Mouse (Mus musculus): Measurements from ENCODE around the gene Fscn3.

Gene Fscn3

DNA sequence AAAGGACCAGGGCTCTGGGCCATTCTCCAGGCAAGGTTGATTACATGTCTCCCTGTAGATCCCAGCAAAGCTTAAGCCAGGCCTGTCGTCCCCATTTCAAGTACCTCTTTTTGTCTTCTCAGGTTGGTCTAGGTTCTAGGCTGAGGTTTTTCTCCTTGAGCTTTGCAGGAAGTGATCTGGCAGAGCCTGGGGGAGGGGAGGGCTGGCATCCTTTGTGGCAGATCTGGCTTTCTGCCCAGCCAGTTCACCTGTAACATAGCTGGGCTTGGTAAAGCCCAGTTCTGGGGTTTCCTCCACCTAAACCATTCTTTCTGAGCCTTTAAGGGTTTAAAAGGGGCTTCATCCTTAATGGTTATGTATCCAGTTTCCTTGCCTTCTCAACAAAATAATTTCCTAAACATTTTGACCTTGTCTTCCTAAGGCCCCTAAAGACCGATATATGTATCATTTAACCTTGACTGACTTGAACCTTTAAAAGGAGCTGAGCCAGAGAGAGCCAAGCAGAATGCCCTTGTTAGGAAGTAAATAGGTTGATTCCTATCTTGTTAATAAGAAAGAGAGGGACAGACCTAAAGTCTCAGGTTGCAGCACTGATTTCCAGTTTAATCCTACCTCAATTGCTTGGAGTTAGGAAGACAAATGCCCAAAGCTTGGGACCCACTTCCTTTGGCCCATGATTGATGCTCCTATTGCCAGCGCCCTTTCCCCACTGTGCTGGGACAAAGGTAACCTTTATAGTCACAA is at the start of gene Fscn3:
Fscn3 (plus strand) TSS at position 694 of the 744 bp plus-strand sequence.
- DNase-seq (ENCODE audit: low spot score): no peak

DNA sequence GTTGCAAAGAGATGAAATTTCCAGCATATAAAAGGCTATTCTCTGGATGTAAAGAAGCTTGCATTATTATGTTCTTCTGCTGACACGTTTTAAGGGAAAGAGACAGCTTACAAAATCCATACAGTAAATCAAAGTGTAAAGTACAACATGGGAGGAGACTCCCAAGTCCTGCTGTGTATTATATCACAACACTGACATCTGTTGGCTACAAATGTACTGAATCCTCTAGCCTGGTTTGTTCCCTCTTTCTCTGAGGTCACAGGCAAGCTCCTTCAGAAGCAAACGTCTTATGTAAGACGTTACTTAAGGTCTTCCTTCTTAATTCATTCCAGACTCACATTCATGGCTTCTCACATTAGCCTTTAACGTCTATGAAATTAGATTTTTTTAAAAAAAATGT is 45.6 kb upstream of the Fscn3 start:
- no peak for DNase-seq (ENCODE audit: low spot score)

DNA sequence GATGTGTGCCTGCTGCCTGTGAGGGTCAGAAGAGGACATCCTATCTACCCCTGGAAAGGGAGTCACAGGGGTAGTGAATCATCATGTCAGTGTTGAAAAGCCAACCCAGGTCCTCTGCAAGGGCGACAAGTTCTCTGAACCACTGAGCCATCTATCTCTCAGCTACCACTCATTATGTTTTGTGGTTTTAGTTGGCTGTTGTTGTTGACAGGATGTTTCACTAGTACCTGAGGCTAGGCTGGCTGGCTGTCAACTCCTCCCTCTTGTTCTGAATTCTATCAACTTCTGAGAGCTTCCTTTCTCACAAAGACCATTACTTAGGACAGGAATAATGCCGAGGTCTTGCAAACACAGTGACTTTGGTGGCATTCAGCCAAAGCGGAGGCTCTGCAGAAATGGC is 42.4 kb upstream of the Fscn3 start:
- no peak for DNase-seq (ENCODE audit: low spot score)

DNA sequence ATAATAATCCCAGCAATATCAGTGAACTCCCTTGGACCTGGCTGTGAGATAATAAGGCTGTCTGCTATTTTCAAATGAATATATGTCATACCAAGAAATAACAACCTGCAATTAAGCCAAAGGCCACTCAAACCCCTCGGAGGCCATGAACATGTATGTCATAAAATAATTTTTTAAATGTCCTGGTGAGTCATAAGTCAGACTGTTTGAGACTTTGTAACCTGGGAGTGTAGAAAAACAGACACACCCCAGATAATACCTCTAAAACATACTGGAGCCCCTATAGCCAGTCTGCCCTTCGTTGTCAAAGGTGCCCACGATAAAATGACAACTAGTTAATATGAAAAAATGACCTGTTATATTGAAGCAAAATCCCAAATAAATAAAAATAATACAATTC is 38.6 kb upstream of the Fscn3 start:
- no peak for DNase-seq (ENCODE audit: low spot score)

DNA sequence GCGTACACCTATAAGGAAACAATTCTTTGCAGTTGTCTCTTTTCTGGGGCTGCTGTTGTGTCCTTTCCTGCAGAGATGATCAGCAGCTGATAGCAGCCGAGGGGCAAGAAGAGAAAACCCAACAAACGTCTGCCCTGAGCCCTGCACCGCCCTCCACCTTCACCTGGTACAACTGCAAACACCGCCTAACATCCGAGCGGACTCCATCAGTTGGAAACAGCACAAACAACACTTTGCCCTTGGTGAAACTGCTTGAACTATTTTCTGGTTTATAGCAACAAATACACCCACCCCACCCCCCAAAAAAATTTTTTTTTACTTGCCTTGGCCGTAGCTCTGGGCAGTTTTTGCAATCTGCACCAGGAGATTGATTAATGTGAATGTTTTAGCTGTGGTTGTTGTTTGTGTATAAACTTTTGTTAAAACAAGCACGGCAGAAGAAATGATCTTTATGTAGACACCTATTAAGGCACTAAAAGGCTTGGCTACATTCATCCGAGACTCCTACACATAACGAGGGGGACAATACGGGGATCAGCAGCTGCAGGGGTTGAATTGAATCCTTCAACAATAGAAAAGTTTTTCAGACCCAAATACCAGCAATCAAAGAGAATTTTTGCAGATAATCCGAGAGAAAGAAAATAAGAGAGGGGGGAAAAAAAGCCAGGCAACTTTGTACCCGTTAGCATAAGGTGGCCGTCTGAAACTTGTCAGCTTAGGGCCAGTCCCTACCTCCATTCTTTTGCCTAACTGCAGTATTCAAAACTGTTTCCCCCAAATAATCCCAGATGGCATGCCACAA is 31.3 kb upstream of the Fscn3 start:
- DNase-seq (ENCODE audit: low spot score): no peak

DNA sequence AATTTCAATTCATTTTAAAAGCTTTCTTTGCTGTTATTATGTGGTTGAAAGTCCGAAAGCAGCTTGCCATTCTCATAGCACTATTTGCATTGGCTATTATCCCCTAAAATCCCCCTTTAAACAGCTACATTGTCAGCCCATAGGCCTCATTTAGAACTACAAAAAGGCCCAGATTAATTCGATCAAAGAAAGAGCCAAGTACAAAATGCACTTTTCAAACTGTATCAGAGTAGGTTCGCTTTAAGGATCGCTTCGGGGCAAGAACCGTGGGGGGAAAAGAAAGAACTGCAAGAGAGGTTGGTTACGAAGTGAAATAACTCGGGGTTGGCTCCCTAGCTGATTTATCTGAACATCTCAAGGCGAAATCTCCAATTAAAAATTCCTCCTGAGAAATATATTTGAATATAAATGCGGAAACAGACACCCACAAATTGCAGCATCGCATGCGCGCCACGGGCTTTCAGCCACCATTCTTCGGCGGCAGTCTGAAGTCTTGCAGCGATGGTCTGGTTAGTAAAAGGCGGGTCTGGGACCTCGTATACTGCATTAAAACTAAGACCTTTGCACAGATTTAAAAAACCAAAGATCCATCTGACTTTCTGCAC is 30.6 kb upstream of the Fscn3 start:
- peak; percentile 11 for DNase-seq (ENCODE audit: low spot score)

DNA sequence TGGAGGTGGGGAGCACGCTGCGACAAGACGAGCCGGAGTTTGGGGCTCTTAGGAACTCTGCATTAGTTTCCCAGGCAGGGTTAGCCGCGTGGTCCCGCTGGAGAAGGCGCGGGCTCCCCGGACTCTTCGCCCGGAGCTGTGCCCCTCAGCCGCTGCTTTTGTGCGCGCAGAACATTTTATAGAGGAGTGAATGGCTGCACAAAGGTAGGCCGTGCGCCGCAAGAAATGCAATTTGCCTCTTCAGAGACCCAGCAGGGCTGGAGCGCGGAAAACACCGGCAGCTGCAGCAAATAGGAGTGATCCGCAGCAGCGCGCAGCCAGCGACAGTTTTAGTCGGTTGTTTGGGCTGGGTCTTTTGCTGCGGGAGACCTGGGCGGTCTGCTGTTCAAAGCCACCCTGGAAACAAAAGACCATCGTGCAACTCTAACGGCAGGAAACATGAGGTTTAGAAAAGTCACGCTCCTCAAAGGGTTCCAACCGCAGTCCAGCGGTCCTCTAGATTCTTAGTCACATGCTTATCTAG is 29.8 kb upstream of the Fscn3 start, which contains the start of gene Zfp800:
Zfp800 (minus strand) TSS at position 325 of the 523 bp plus-strand sequence.
- peak; percentile 18 for DNase-seq (ENCODE audit: low spot score)

DNA sequence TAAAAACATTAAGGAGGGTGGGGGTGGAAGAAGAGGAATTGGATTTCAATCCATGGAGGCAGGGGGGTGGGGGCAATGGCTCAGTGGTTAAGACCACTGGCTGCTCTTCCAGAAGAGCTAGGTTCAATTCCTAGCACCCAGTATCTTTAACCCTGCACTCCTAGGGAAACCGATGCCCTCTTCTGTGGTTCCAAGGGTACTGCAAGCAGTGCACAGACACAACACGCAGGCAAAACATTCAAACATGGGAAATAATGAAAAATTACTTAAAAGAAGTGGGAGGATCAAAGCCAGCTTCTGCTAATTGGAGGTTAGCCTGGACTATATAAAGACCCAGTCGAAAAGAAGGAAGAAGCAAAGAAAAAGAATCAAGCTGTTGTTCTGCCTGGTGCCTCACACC is 28.9 kb upstream of the Fscn3 start:
- no peak for DNase-seq (ENCODE audit: low spot score)

DNA sequence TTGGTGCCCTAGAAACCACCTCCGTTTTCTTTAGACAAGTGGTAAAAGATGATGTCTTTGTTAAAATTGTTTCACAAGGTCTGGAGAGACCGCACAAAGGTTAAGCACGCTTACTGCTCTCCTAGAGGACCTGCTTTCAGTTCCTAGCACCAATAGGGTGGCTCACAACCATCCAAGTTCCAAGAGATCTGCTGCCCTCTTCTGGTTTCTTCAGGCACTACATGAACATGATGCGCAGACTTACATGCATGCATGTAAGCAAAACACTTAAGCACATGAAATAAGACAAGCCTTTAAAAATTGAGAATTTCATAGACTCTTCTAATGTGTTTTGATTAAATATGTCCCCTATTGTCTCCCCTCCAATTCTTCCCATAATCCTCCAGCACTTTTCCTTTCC is 27.8 kb upstream of the Fscn3 start:
- DNase-seq (ENCODE audit: low spot score): no peak

DNA sequence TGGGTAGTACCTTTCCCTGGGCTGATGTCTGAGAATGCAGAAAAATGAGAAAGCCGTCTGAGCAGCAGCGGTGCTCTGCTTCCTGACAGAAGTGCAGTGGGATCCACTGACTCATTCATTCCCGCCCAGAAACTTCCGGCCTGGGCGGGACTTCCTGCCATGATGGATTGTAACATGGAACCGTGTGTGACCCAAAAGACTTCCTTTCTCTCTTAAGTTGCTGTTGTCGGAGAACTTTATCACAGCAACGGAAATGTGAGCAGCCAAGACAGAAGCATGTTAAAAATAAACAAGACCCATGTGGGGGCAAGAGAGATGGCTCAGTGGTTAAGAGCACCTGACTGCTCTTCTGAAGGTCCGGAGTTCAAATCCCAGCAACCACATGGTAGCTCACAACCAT is 17.5 kb upstream of the Fscn3 start:
- no peak for DNase-seq (ENCODE audit: low spot score)

DNA sequence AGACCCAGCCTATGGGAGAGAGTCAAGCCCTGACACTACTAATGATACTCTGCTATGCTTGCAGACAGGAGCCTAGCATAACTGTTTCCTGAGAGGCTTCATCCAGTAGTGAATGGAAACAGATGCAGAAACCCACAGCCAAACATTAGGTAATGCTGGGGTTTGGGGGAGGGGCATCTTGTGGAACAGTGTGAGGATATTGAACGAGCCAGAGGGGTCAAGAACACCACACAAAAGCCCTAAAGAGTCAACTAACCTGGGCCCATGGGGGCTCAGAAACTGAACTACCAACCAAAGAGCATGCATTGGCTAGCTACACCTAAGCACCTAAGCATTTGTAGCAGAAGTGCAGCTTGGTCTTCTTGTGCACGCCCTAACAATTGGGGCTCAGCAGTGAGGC is 16.4 kb upstream of the Fscn3 start:
- DNase-seq (ENCODE audit: low spot score): no peak

DNA sequence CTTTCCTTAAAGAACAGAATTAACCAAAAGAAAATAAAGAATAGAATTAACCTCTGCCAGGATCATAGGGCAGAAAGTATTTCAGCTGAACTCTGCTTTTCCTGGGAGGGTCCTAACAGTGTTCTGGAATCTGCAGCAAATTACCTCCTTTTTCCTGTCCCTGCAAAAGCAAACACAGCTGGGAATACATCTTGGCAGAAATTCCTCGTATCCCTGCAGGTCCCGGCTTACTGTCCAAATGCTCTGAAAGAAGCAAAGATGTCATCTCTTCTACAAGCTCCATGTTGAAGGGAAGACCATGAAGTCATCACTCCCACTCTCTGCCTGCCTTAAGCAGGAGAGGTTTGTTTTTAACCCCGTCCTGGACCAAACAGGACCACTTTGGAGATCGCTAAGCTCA is 10.6 kb upstream of the Fscn3 start:
- no peak for DNase-seq (ENCODE audit: low spot score)

DNA sequence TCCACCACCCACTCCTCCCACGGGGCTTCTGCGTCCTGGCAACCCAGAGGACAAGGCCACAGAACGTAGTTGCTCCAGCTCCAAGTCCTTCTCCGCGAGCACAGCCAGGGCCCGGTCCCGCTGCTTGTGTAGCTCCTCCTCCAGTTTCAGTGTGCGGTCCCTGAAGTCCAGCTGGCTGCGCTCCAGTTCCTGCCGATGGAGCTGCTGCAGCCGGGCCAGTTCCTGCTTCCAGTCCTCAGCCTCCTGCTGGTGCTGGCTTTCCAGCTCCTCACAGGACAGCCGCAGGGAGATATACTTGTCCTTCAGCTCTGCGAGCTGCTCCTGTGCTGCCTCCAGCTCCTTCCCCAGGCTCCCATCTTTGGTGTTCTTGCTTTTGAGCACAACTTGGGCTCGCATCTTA is 9.1 kb upstream of the Fscn3 start:
- DNase-seq (ENCODE audit: low spot score): no peak

DNA sequence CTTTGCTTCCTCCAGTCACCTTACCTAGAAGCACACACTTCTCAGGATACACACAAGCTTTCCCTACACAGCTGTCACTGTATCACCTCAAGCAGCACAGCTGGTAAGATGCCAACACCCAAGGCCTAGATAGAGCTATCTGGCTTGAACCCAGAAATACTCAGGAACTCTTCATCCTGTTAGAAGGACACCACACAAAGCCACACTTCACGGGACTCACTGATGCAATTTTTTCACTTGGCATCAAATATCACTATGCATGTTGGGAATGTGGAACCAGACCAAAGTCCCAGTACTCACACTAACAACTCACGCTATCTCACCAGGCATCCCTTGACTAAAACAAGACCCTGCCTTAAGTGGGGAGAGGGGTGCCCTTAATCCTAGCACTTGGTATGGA is 7.9 kb upstream of the Fscn3 start:
- DNase-seq (ENCODE audit: low spot score): no peak

DNA sequence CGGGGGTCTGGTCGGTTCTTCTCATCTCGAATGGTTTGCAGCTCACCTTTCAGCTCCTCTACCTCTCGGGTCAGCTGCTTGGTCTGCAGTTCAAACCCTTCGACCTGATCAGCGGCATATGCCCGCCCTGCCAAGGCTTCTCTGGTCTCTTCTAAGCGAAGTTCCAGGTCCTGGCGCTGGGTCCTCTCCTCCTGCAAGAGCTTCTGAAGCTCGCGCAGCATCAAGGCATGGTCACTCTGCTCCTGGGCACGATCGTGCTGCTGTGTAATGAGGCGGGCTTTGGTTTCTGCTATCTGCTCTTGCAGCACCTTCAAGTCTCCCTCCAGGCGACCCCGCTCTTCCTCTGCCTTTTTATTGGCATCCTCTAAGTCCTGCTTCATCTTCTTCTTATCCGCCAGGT is 7.2 kb upstream of the Fscn3 start:
- DNase-seq (ENCODE audit: low spot score): no peak

DNA sequence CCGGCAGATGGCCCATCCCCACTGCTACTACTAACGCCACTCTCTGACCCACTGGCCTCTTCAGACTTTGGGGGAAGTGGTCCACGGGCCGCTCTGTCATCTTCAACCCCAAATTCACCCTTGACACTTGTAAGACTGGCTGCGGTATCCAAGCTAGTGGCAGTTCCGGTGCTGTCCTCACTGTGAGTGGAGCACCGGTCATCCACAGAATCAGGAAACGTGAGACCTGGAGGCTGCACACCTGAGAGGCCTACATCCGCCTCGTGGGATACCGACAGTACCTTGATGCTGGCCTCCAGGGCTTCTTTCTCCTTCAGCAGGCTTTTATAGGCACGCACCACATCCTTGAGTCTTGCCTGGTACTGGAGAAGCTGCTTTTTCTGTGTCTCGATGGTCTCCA is 6.7 kb upstream of the Fscn3 start:
- no peak for DNase-seq (ENCODE audit: low spot score)

DNA sequence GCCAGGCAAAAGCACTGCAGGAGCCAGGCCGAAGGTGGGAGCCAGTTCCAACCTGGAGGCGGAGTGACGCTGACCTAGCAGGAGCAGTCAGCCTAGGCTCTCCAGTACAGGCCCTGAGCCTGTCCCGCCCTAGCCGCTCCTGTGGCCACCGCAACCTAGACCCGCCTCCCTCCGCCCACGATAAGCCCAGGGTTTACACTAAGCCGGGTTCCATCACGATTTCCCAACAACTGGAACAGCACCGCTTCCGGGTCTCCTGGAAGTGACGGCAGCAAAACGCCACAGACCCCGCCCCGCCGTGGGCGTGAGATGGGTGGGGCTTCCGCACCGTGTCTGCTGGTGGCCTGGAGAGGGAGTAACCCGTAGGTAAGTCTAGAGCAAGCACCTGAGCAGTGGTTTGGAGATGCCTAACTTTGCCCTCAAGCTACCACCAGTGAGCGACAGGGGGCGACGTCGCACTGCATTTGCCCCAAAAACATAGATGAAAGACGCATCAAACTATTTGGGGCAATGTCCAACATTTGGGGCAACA is 6.1 kb upstream of the Fscn3 start:
- DNase-seq (ENCODE audit: low spot score): peak; percentile 98

DNA sequence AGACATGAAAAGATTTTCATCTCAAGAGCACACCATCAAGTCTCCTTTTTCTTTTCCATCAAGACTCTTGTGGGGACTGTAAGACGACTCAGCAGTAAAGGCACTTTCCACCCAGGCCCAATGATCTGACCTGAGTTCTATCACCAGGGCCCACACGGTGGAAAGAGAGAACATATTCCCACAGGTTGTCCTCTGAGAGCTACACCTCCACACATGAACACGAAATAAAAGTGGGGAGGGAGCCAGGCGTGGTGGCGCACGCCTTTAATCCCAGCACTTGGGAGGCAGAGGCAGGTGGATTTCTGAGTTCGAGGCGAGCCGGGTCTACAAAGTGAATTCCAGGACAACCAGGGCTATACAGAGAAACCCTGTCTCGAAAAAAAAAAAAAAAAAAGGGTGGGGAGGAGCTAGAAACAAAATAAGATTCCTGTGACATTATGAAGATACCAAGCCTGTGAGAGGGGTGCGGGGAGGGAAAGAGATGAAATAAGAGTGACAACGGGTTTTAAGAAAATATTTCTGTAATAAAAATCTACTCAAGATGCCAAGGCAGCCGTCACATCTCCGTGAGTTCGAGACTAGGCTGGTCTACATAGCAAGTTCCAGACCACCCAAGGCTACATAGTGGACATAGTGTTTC is 4.8 kb upstream of the Fscn3 start:
- peak; percentile 26 for DNase-seq (ENCODE audit: low spot score)

DNA sequence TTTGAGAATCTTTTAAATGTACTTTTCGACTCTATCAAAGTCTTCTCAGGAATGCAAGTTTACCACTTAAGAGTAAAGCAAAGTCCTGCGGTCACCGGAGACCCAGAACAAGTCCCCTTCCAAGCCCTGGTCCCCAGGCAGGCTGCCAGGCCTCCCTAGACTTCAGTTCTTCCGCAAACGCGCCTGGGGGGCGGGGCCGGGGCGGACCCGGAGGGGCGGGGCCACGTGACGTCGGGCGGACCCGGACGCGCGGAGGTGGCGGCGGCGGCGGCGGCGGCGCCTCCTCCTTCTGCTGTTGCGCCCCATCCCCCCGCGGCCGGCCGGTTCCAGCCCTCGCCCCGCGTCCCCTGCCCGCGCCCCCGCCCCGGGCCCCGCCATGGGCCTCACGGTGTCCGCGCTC is 4.3 kb upstream of the Fscn3 start, which contains the start of gene Arf5:
Arf5 (plus strand) TSS at position 248 of the 400 bp plus-strand sequence.
- peak; percentile 89 for DNase-seq (ENCODE audit: low spot score)

DNA sequence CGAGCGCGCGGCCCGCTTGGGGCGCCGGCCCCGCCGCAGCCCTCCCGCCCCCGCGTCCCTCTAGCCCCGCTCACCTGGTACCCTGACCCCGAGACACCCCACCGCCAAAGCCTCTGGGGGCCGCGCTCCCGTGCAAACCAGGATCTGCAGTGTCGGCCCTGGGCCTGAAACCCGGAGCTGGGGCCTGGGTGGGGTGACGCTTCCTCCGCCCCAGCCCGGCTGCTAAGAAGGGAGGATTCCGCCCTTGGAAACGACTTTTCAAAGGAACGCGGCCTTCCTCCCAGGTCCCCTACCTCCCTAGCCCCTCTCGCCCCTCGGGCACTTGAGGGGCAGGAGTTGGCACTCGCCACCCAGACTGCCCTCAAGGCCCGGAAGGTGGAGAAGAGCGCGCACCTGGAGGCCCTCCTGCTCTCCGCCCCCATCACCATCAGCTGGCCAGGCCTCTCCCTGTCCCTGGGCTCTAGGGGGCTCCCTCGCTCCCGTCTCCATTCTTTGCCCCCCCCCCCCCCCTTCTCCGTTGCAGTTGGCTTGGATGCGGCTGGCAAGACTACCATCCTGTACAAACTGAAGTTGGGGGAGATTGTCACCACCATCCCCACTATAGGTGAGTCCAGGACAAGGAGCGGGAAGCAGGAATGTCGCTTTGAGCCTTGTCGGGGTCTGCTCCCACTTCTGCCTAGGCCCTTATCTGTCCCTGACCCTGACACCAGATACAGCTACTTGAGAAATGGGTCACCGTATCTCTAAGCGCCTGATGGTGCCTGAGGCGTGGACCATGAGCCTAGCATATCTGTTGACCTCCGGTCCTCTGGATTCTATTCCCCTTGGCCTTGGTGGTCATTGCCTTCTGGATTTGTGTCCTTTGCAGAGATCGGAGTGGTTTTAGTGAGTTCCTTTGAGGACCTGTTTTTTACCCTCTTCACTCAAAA is 3.6 kb upstream of the Fscn3 start:
- peak; percentile 75 for DNase-seq (ENCODE audit: low spot score)

DNA sequence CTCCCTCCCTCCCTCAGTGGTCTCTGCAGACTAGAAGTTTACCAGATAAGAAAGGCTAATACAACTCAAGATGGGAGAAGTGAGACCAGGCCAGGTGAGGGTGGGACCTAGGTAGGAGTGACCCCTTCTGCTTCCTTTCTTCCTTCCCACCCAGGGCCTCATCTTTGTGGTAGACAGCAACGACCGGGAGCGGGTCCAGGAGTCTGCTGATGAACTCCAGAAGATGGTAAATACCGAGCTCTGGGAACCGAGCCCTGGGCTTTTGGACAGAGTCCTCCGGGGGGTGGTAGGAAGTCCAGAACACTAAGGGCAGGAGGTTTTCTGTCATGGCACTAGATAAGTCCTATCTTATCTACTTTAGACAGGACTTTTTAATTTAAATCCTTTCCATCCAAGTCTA is 2.6 kb upstream of the Fscn3 start:
- no peak for DNase-seq (ENCODE audit: low spot score)
